Mouse (Mus musculus): ENCODE results near the gene Arvcf. TPM values are rescaled to one million over a fixed set of nuclear protein-coding genes. Genes with fewer than 3 reads are reported as not detected.

Arvcf gene
- polyA plus RNA-seq, 1 experiment from 2014 or later: 18.4 TPM

- Histone ChIP-seq H3K4me3 (ENCODE audit: low read length) (no peak overlapping the region), H3K36me3 (ENCODE audit: control insufficient read depth, insufficient read depth, low read length) (no peaks in the 10 kb centered on the region), H3K27ac (ENCODE audit: low read length) (no peak overlapping the region), H3K27me3 (replicated peaks; ENCODE audit: control insufficient read depth, insufficient read depth, low read length) (no peaks in the 10 kb centered on the region), H3K4me1 (ENCODE audit: control insufficient read depth, insufficient read depth, low read length) (no peaks in the 10 kb centered on the region), H3K4me2 (ENCODE audit: low read depth, low read length) (no peak overlapping the region), H3K9ac (ENCODE audit: low read depth, low read length) (no peak overlapping the region), H3K9me3 (ENCODE audit: control insufficient read depth, low read length) (no peaks in the 10 kb centered on the region)
- WGBS: 88% methylated on average over 3 of the region's 3 CpGs
- ATAC-seq: no peak
Observed at GRCm38 (mm10) chr16:18370197-18370596, 22.2 kb downstream of the Arvcf start.

- Histone ChIP-seq H3K9ac (ENCODE audit: low read depth, low read length) (no peak overlapping the region), H3K27me3 (replicated peaks; ENCODE audit: control insufficient read depth, insufficient read depth, low read length) (no peaks in the 10 kb centered on the region), H3K36me3 (ENCODE audit: control insufficient read depth, insufficient read depth, low read length) (no peaks in the 10 kb centered on the region), H3K4me1 (ENCODE audit: control insufficient read depth, insufficient read depth, low read length) (peaks cover 10% of the 10 kb centered on the region), H3K9me3 (ENCODE audit: control insufficient read depth, low read length) (no peaks in the 10 kb centered on the region), H3K4me2 (ENCODE audit: low read depth, low read length) (no peak overlapping the region), H3K4me3 (ENCODE audit: low read length) (no peak overlapping the region), H3K27ac (ENCODE audit: low read length) (no peak overlapping the region)
- no peak for ATAC-seq
- 85% methylated on average over 4 of the region's 4 CpGs for WGBS
Observed at GRCm38 (mm10) chr16:18373632-18374031, 25.6 kb downstream of the Arvcf start.

GRCm38 (mm10) chr16:18376297-18376954, 28.4 kb downstream of the Arvcf start:
- 65% methylated on average over 7 of the region's 7 CpGs for WGBS
- H3K9me3 ChIP-seq (ENCODE audit: control insufficient read depth, low read length): no peaks in the 10 kb centered on the region
- H3K4me1 ChIP-seq (ENCODE audit: control insufficient read depth, insufficient read depth, low read length): peaks cover 10% of the 10 kb centered on the region
- H3K27ac ChIP-seq (ENCODE audit: low read length): peak overlapping the region; percentile 37
- no peaks in the 10 kb centered on the region for H3K27me3 ChIP-seq (replicated peaks; ENCODE audit: control insufficient read depth, insufficient read depth, low read length)
- peak; percentile 63 for ATAC-seq
- H3K36me3 ChIP-seq (ENCODE audit: control insufficient read depth, insufficient read depth, low read length): no peaks in the 10 kb centered on the region
- H3K4me3 ChIP-seq (ENCODE audit: low read length): no peak overlapping the region
- no peak overlapping the region for H3K9ac ChIP-seq (ENCODE audit: low read depth, low read length)
- H3K4me2 ChIP-seq (ENCODE audit: low read depth, low read length): no peak overlapping the region

GRCm38 (mm10) chr16:18377203-18377602, 29.2 kb downstream of the Arvcf start:
- ATAC-seq: 0 out of 2 replicates have a peak, but pooled peaks have one; percentile 49
- H3K9me3 ChIP-seq (ENCODE audit: control insufficient read depth, low read length): no peaks in the 10 kb centered on the region

DNA sequence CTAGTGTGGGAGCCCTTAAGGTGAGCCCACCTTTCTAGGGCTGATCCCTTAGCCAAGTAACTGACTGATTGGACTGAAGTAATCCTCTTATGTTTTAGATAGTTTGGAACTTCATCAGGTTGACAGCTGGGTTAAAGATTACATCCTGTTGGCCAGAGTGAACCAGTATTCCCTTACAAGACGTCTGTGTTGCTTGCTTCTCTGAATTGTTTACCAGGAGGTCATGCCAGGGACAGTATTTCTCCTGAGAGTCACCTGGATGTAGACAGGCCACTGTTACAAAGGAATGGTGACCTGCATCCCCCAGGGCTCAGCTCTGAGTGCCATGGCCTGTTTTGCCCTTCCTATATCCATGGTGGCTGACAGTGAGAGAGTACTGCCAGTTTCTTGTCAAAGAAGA, 30.5 kb downstream of the Arvcf start:
- no peak overlapping the region for H3K27ac ChIP-seq (ENCODE audit: low read length)
- no peak overlapping the region for H3K4me2 ChIP-seq (ENCODE audit: low read depth, low read length)
- H3K4me3 ChIP-seq (ENCODE audit: low read length): no peak overlapping the region
- no peaks in the 10 kb centered on the region for H3K36me3 ChIP-seq (ENCODE audit: control insufficient read depth, insufficient read depth, low read length)
- H3K9me3 ChIP-seq (ENCODE audit: control insufficient read depth, low read length): no peaks in the 10 kb centered on the region
- H3K9ac ChIP-seq (ENCODE audit: low read depth, low read length): no peak overlapping the region
- WGBS: 25% methylated on average over 1 of the region's 1 CpGs
- ATAC-seq: no peak
- H3K27me3 ChIP-seq (replicated peaks; ENCODE audit: control insufficient read depth, insufficient read depth, low read length): no peaks in the 10 kb centered on the region
- H3K4me1 ChIP-seq (ENCODE audit: control insufficient read depth, insufficient read depth, low read length): peaks cover 25% of the 10 kb centered on the region

More at GRCm38 (mm10) chr16:18377203-18377602, 29.2 kb downstream of the Arvcf start:
- WGBS: 29% methylated on average over 3 of the region's 3 CpGs
- H3K4me3 ChIP-seq (ENCODE audit: low read length): no peak overlapping the region
- H3K4me1 ChIP-seq (ENCODE audit: control insufficient read depth, insufficient read depth, low read length): peaks cover 16% of the 10 kb centered on the region
- H3K9ac ChIP-seq (ENCODE audit: low read depth, low read length): no peak overlapping the region
- H3K27me3 ChIP-seq (replicated peaks; ENCODE audit: control insufficient read depth, insufficient read depth, low read length): no peaks in the 10 kb centered on the region
- peak overlapping the region; percentile 37; the same call in 1 of the 2 replicates for H3K27ac ChIP-seq (ENCODE audit: low read length)
- H3K36me3 ChIP-seq (ENCODE audit: control insufficient read depth, insufficient read depth, low read length): no peaks in the 10 kb centered on the region
- no peak overlapping the region for H3K4me2 ChIP-seq (ENCODE audit: low read depth, low read length)

DNA sequence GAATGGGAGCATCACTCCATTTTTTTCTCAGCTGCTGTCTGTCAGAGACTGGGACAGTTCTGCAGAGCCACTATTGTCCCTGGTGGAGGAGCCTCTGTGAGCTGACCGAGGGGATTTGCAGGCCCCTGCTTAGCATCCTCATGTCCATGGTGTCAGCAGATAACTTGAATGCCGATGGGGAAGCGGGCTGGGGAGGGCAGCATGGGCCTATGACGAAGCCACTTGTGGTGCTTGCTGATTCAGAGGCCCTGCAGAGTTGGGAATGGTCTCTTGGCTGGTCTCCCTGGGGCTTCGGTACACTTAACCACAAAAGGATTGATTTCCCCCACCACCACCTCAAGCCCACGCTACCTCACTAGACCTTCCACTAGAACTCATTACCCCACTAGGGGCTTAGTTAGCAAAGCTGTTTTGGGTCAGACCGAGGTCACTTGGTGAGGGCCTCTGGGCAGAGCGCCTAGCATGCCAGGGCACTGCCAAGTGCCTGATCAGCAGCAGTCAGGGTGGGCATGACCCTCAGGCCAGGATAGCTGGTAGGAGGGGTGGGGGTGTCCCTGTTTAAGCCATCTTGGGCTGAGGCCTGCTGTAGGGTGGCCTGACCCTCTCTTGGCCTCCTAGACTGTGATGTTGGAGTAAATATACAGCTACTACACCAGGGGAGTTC, 31.5 kb downstream of the Arvcf start:
- WGBS: 78% methylated on average over 8 of the region's 8 CpGs
- no peaks in the 10 kb centered on the region for H3K9me3 ChIP-seq (ENCODE audit: control insufficient read depth, low read length)
- H3K4me3 ChIP-seq (ENCODE audit: low read length): no peak overlapping the region
- no peak overlapping the region for H3K9ac ChIP-seq (ENCODE audit: low read depth, low read length)
- H3K4me1 ChIP-seq (ENCODE audit: control insufficient read depth, insufficient read depth, low read length): peaks cover 27% of the 10 kb centered on the region
- ATAC-seq: no peak
- no peaks in the 10 kb centered on the region for H3K36me3 ChIP-seq (ENCODE audit: control insufficient read depth, insufficient read depth, low read length)
- no peak overlapping the region for H3K27ac ChIP-seq (ENCODE audit: low read length)
- H3K4me2 ChIP-seq (ENCODE audit: low read depth, low read length): no peak overlapping the region
- H3K27me3 ChIP-seq (replicated peaks; ENCODE audit: control insufficient read depth, insufficient read depth, low read length): no peaks in the 10 kb centered on the region

DNA sequence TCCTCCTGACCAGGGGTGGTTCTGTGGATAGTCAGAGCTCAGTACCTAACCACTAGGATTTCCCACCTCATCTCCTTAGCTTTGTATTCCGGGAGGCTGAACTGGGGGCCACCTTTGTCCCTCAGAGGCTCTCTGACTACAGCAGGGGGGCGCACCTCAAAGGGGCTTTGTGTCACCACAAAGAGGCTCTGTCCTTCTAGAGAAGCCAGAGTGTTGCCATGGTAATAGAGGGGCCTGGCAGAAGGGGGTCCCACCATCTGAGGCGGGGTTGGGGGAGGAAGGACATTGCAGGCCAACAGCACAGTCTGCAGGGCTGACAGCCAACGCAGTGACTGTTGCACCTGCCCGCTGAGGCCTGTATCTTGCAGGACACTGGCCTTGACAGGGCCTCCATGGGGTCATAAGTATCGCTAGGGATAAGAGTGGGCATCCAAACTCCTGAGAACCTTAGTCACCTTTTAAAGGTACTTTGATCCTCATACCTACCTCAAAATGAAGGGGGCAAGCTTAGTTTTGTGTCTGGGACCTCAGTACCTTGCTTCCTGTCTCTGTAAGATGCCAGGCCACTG, 32.6 kb downstream of the Arvcf start:
- Histone ChIP-seq H3K9ac (ENCODE audit: low read depth, low read length) (no peak overlapping the region), H3K4me1 (ENCODE audit: control insufficient read depth, insufficient read depth, low read length) (peaks cover 27% of the 10 kb centered on the region), H3K9me3 (ENCODE audit: control insufficient read depth, low read length) (no peaks in the 10 kb centered on the region), H3K27me3 (replicated peaks; ENCODE audit: control insufficient read depth, insufficient read depth, low read length) (no peaks in the 10 kb centered on the region), H3K36me3 (ENCODE audit: control insufficient read depth, insufficient read depth, low read length) (no peaks in the 10 kb centered on the region), H3K4me2 (ENCODE audit: low read depth, low read length) (no peak overlapping the region), H3K27ac (ENCODE audit: low read length) (no peak overlapping the region), H3K4me3 (ENCODE audit: low read length) (no peak overlapping the region)
- no peak; the same call in 1 of the 2 replicates for ATAC-seq
- 51% methylated on average over 6 of the region's 6 CpGs for WGBS

DNA sequence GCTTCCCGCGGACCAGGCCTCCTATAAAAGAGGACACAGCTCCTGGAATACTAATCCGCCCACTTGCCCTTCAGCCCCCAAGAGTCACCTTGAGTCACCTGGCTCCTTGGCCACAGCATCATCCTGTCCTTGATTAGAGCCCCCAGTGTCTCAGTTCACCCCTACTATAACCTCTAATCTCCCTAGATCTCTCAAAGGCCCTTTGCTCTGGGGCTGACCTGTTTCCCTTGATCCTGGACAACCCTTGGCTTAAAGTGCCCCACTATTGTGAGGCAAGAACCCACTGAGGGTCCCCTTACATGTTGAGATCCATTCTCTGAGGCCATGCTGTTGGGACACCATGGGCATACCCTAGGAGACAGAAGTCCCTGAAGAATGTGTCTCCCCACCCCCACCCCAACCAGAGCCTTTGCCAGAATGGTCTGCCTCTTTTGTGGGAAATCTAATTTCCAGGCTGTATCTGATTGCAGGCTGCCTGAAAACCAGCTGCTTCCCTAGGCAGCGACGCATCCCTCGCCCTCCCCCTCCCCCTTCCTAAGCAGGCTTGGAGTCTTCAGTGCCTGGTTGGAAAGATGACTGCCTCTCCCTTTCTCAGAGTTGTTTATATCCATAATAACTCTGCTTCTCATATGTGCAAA, 33.8 kb downstream of the Arvcf start:
- WGBS: 53% methylated on average over 6 of the region's 6 CpGs
- Histone ChIP-seq H3K9ac (ENCODE audit: low read depth, low read length) (no peak overlapping the region), H3K4me2 (ENCODE audit: low read depth, low read length) (no peak overlapping the region), H3K4me3 (ENCODE audit: low read length) (no peak overlapping the region), H3K27ac (ENCODE audit: low read length) (peak overlapping the region; percentile 57), H3K4me1 (ENCODE audit: control insufficient read depth, insufficient read depth, low read length) (peaks cover 24% of the 10 kb centered on the region), H3K27me3 (replicated peaks; ENCODE audit: control insufficient read depth, insufficient read depth, low read length) (no peaks in the 10 kb centered on the region), H3K9me3 (ENCODE audit: control insufficient read depth, low read length) (no peaks in the 10 kb centered on the region), H3K36me3 (ENCODE audit: control insufficient read depth, insufficient read depth, low read length) (no peaks in the 10 kb centered on the region)
- ATAC-seq: peak; percentile 56; the same call in 1 of the 2 replicates

DNA sequence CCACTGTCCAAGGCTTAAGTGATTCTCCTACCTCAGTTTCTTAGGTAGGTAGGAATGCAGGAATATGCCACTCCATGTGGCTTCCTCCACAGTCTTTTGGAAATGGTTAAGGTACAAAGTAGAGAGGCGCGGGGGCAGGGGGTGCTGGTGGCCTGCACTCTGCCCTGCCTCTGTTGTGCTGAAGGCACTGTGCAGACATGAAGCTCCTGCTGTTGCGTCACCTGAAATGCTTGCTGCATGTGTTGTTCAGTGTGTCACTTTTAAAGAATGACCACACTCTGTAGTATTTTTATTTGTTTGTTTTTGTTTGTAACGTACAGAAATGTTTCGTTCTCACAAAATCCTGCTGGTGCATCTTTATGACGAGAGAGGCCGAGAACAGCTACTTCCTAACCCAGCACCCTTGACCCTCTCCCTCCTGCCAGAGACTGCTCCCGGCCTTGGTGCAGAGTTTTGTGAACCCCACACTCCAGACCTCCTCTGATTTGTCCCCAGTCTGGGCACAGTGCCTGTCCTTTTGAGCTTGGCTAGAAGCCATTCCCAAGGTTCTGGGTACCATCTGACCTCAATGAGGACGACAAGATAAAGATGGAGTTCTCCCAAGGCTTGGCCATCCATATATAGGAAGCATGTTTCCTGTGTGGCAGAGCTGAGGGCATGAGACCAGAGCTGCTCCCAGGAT, 35.2 kb downstream of the Arvcf start:
- no peak for ATAC-seq
- Histone ChIP-seq H3K9ac (ENCODE audit: low read depth, low read length) (no peak overlapping the region), H3K9me3 (ENCODE audit: control insufficient read depth, low read length) (no peaks in the 10 kb centered on the region), H3K27ac (ENCODE audit: low read length) (peak overlapping the region; percentile 53; the same call in 1 of the 2 replicates), H3K27me3 (replicated peaks; ENCODE audit: control insufficient read depth, insufficient read depth, low read length) (no peaks in the 10 kb centered on the region), H3K4me1 (ENCODE audit: control insufficient read depth, insufficient read depth, low read length) (peaks cover 30% of the 10 kb centered on the region), H3K4me3 (ENCODE audit: low read length) (no peak overlapping the region), H3K4me2 (ENCODE audit: low read depth, low read length) (no peak overlapping the region), H3K36me3 (ENCODE audit: control insufficient read depth, insufficient read depth, low read length) (no peaks in the 10 kb centered on the region)
- WGBS: 74% methylated on average over 9 of the region's 9 CpGs
